9 mouse cellular contexts compared by ENCODE assay signal in the genomic region with DNA sequence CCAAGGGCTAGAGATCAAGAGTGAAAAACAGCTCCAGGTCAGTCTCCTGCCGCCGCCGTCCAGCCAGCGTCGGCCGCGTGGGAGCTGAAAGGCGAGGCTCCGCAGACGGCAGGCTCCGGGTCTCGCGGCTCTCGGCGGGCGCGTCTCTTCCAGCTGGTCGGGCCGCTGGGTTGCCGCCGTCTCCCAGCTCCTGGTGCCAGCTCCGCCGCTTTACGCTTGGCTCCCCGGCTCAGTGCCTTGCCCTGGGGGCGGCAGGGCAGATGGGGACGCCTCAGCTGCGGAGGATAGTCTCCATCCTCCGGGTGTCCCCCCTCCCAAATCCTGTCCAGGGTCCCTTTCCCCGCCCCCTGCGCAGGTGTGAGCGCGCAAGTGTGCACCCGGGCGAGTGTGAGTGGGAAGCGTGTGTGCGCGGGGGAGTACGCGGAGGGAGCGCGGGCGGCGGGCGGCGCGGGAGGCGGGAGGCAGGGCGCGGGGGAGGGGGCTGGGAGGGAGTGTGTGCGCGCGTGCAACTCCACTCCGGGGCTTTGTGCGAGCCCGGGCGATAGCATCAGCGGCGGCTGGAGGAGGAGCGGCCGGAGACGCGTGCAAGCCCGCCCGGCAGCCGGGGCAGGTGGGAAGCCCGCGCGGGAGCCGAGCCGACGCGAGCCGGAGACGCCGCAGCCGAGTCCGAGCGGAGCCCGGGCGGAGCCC. TPM values are rescaled to one million over a fixed set of nuclear protein-coding genes. Genes with fewer than 3 reads are reported as not detected.
DNase-seq lines count a peak whose midpoint lies in the region; ATAC-seq and TF ChIP-seq lines count a peak whose summit lies in the region.
"Had no signal": no experiment of that assay in that cellular context is flagged by ENCODE, and none has a peak within 500 bp of the region (broad histone marks: within the 10 kb centered on the region; RNA-seq: fewer than 3 reads in every experiment).

No protein-coding gene starts in this region.

- no peak for ATAC-seq in cerebellum, adult (ENCODE audit: insufficient number of reproducible peaks, low FRiP score, low TSS enrichment)
- ATAC-seq in limb, embryonic 14.5 days (ENCODE audit: low FRiP score, low read depth), result peak; percentile 68

- peak overlapping the region; percentile 55 for H3K4me3 ChIP-seq in left cerebral cortex, adult 2 months
- H3K4me3 ChIP-seq in limb, embryonic 14.5 days (replicated peaks; ENCODE audit: low read length), result peak overlapping the region; percentile 34

- H3K4me2 ChIP-seq in limb, embryonic 14.5 days (replicated peaks; ENCODE audit: low read depth, low read length, severe bottlenecking), result peak overlapping the region; percentile 51

- intact Hi-C loops in left cerebral cortex, adult 2 months (cut with DNase I), result loop anchor here (5.0 to 10.0 kb wide), 6 partner anchors 93 to 452 kb away; no protein-coding TSS in a partner anchor

- WGBS in limb, embryonic 14.5 days, result under 1% methylated on average over 44 of the region's 81 CpGs

- no peaks in the 10 kb centered on the region for H3K4me1 ChIP-seq in limb, embryonic 14.5 days (ENCODE audit: control insufficient read depth, insufficient read depth, low read length)

- no peaks in the 10 kb centered on the region for H3K9me3 ChIP-seq in limb, embryonic 14.5 days (ENCODE audit: control insufficient read depth, low read length)

- TF ChIP-seq POLR2A in limb, embryonic 14.5 days (IDR thresholded peaks at IDR 0.05; ENCODE audit: borderline replicate concordance, extremely low read depth, insufficient read depth, insufficient read length), result no peak

- H3K27me3 ChIP-seq in limb, embryonic 14.5 days (ENCODE audit: control insufficient read depth, insufficient read depth, low read length), result peaks cover 100% of the 10 kb centered on the region

- DNase-seq in cerebellum, adult 11-12 months, result peak; percentile 22
- peak; percentile 54 to 56 for DNase-seq in left cerebral cortex, adult 2 months (ENCODE audit: extremely low spot score in 1 of 2, low spot score in 2 of 2)
- DNase-seq in left cerebral cortex, adult 11 months (ENCODE audit: low spot score), result no peak
- peak; percentile 14 for DNase-seq in heart, postnatal 4 days
- peak; percentile 50 for DNase-seq in limb, embryonic 14.5 days (ENCODE audit: low spot score)
- DNase-seq in right cerebral cortex, postnatal 14 days, result peak; percentile 65
- DNase-seq in thymus, postnatal 25 days, result no peak

- no peaks in the 10 kb centered on the region for H3K36me3 ChIP-seq in limb, embryonic 14.5 days (ENCODE audit: control insufficient read depth, insufficient read depth, low read length)

- H3K9ac ChIP-seq in limb, embryonic 14.5 days (ENCODE audit: low read depth, low read length, severe bottlenecking), result no peak overlapping the region

- TF ChIP-seq CTCF in left cerebral cortex, adult 2 months (IDR thresholded peaks at IDR 0.05), result no peak

- H3K27ac ChIP-seq in left cerebral cortex, adult 2 months, result peak overlapping the region; percentile 83
- H3K27ac ChIP-seq in limb, embryonic 14.5 days (replicated peaks; ENCODE audit: low read depth, low read length), result no peak overlapping the region
- H3K27ac ChIP-seq: macrophage had no signal

RNA-seq across cellular contexts. Expression of gene Grik3, which starts 0.5 kb away (rescaled TPM):
- 10 to 100 TPM; 42.3 to 45.8 TPM for total RNA-seq in left cerebral cortex, adult 2 months (2021)
- total RNA-seq in heart, postnatal 4 days (2021), result under 1 TPM; 0.31 to 0.36 TPM
- 1.9 and 2.0 TPM in 2 replicates for polyA plus RNA-seq in limb, embryonic 14.5 days (2012; rRNA removed)
- 0.53 and 0.61 TPM in 2 replicates for polyA plus RNA-seq in limb, embryonic 14.5 days (2014; fragmentation: Nextera tagmentation; extraction: Ambion mirVana)
- polyA plus RNA-seq: macrophage had no signal

Comparison
In these comparisons a context has a peak if more than half of its experiments do, and no peak if none do; other contexts are left out.
1. DNase-seq: peak in cerebellum, adult 11-12 months (single experiment), left cerebral cortex, adult 2 months (2 of 2), heart, postnatal 4 days (single experiment), limb, embryonic 14.5 days (single experiment) and right cerebral cortex, postnatal 14 days (single experiment); none in left cerebral cortex, adult 11 months (single experiment) and thymus, postnatal 25 days (single experiment).
2. RNA of gene Grik3, which starts 0.5 kb away (total RNA-seq): 42.3 to 45.8 TPM in left cerebral cortex, adult 2 months; 0.31 to 0.36 TPM in heart, postnatal 4 days; every median in the first group is over 10 times any median in the second.